Mouse (Mus musculus): Measurements from ENCODE around the gene Gm9844. TPM values are rescaled to one million over a fixed set of nuclear protein-coding genes. Genes with fewer than 3 reads are reported as not detected.

Gene Gm9844
- 7.4 and 9.8 TPM in 2 replicates for polyA plus RNA-seq (2015; fragmentation: Nextera tagmentation; extraction: Ambion mirVana)

GRCm38 (mm10) chr7:24861913-24862312, at the start of gene Gm9844:
Gene Gm9844, plus strand, starts transcription at chr7:24862213.

DNA sequence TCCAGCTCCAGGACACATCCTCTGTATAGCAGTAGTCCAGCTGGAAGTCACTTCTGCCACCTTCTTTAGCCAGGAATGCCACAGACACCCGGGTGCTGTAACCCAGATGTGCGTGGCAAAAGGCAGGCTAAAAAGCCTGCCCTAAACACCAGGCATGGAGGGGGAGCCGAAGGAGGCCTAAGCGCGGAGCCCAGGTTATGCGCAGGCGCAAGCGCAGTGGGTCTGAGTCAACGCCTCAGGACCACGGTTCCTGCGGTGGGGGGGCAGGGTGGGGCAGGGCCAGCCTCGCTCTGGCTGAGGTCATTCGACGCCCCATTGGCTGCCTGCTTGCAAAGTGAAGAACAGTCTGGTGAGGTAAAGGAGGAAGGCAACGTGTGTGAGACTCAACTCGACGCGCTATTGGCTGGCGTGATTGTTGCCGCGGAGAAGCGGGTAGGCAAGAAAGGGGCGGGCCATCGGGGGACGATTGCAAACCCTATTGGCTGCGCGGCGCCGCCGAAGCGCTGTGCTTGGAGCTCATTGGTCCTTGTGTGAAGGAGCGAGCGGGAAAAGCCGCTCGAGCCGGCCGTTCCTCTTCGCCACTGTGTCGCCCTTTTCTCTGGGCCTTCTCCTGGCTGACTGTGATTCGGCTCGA, 7.6 kb downstream of the Gm9844 start, which contains the start of the genes Lypd4 and Dmrtc2:
TSS of gene Lypd4 (minus strand) at position 410 of the 634 bp plus-strand sequence.
TSS of gene Dmrtc2 (plus strand) at position 526 of the 634 bp plus-strand sequence.

DNA sequence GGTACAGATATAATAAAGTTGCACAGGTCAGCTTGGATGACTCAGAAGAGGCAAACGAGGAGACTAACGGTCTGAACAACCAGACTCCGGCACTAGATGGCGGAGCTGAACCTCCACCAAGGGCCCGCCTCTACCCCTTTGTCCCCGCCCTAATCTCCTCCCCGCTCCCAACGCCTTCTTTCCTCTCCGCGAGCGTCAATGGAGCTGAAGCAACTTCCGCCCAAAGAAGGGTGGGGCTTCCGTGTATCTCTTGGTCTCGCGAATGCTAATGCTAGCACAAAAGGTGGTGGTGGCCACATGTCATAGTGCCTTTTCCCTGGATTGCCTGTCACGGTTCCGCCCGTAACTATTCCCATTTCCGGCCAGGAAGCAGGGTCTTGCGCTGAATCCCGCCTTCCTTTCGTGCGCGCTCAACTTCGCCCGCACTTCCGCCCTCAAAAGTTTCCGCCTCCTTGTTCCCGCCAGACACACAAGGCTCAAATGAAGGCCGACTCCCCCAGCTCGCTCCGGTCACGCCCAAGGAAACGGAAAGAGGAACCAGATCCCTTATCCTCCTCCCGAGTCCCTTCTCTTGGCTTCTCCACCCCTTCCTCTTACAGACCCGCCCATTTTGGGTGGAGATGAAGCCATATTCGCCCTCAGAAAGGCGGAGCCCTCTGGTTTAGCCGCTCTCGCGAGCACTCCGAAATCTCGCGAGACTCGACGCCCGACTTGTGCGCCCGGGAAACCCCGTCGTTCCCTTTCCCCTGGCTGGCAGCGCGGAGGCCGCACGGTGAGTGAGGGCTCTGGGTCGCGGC, 22.1 kb downstream of the Gm9844 start, which contains the start of gene Rps19:
TSS of gene Rps19 (plus strand) at position 476 of the 797 bp plus-strand sequence.

GRCm38 (mm10) chr7:24897224-24897623, 35.2 kb downstream of the Gm9844 start, which contains the start of gene Cd79a:
Gene Cd79a, plus strand, starts transcription at chr7:24897381.

DNA sequence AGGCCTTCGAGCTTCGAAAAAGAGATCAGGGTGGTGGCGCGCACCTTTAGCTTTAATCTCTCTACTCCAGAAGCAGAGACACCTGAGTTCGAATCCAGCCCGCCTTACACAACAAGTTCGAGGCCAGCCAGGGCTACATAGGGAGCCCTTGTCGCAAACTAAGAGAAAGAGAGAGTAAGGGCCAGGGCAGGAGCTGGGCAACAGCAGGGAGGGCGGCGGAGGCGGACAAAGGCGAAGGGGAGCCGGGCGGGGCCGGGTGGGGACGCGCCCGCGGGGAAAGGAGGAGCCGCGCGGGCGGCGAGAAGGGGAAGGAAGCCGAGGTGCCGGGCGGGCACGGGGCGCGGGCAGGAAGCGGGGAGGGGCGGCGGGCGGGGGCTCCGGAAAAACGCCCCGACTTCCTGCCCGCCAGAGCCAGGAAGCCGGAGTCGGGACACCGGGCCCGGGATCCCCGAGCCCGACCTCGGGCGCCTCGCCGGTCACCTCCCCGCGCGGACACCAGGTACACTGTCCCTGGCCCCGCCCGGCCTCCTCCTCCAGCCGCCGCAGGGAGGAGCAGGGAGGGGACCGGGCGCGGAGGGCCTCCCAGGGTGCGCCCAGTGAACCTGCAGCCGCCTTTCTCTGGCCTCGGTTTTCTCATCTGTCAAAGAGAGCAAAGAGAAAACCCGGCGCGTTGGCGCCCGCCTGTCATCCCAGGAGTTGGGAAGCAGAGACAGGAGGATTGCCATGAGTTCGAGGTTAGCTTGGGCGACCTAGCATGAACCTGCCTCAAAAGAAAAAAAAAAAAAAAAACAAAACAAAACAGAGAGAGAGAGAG, 40.8 kb downstream of the Gm9844 start, which contains the start of gene Arhgef1:
TSS of gene Arhgef1 (plus strand) at position 283 of the 814 bp plus-strand sequence.

Other genes starting within 250 kb of the Gm9844 start
- 7.7 TPM in 1 of 2 replicates, not detected in the other for gene Lypd3, start 225.7 kb upstream of the Gm9844 start, polyA plus RNA-seq (2015; fragmentation: Nextera tagmentation; extraction: Ambion mirVana)
- gene Tex101, start 185.5 kb upstream of the Gm9844 start, polyA plus RNA-seq (2015; fragmentation: Nextera tagmentation; extraction: Ambion mirVana): not detected in 2 replicates
- not detected in 2 replicates for gene BC049730, start 153.0 kb upstream of the Gm9844 start, polyA plus RNA-seq (2015; fragmentation: Nextera tagmentation; extraction: Ambion mirVana)
- gene Gm4763, start 135.3 kb upstream of the Gm9844 start, polyA plus RNA-seq (2015; fragmentation: Nextera tagmentation; extraction: Ambion mirVana): not detected in 2 replicates
- 0.05 and 0.07 TPM in 2 replicates for gene Cd177, start 101.9 kb upstream of the Gm9844 start, polyA plus RNA-seq (2015; fragmentation: Nextera tagmentation; extraction: Ambion mirVana)
- gene Ceacam10, start 85.0 kb upstream of the Gm9844 start, polyA plus RNA-seq (2015; fragmentation: Nextera tagmentation; extraction: Ambion mirVana): not detected in 2 replicates
- gene Lypd4, start 7.7 kb downstream of the Gm9844 start, polyA plus RNA-seq (2015; fragmentation: Nextera tagmentation; extraction: Ambion mirVana): not detected in 2 replicates
- gene Dmrtc2, start 7.8 kb downstream of the Gm9844 start, polyA plus RNA-seq (2015; fragmentation: Nextera tagmentation; extraction: Ambion mirVana): not detected in 2 replicates
- 1,449 and 1,636 TPM in 2 replicates for gene Rps19, start 22.2 kb downstream of the Gm9844 start, polyA plus RNA-seq (2015; fragmentation: Nextera tagmentation; extraction: Ambion mirVana)
- 0.29 and 0.58 TPM in 2 replicates for gene Cd79a, start 35.2 kb downstream of the Gm9844 start, polyA plus RNA-seq (2015; fragmentation: Nextera tagmentation; extraction: Ambion mirVana)
- gene Arhgef1, start 40.7 kb downstream of the Gm9844 start, polyA plus RNA-seq (2015; fragmentation: Nextera tagmentation; extraction: Ambion mirVana): 39.1 and 44.5 TPM in 2 replicates
- gene Gm4881, start 82.3 kb downstream of the Gm9844 start, polyA plus RNA-seq (2015; fragmentation: Nextera tagmentation; extraction: Ambion mirVana): not detected in 2 replicates
- 237 and 250 TPM in 2 replicates for gene Rabac1, start 110.5 kb downstream of the Gm9844 start, polyA plus RNA-seq (2015; fragmentation: Nextera tagmentation; extraction: Ambion mirVana)
- 0.13 and 0.19 TPM in 2 replicates for gene Atp1a3, start 143.7 kb downstream of the Gm9844 start, polyA plus RNA-seq (2015; fragmentation: Nextera tagmentation; extraction: Ambion mirVana)
- gene Grik5, start 210.1 kb downstream of the Gm9844 start, polyA plus RNA-seq (2015; fragmentation: Nextera tagmentation; extraction: Ambion mirVana): 1.5 and 2.2 TPM in 2 replicates
- gene Zfp574, start 210.4 kb downstream of the Gm9844 start, polyA plus RNA-seq (2015; fragmentation: Nextera tagmentation; extraction: Ambion mirVana): 9.0 and 9.4 TPM in 2 replicates

Measured in skeletal muscle tissue, postnatal 0 days (tissue).